Mouse (Mus musculus): ENCODE data around the gene Nsfl1c. TPM values are rescaled to one million over a fixed set of nuclear protein-coding genes. Genes with fewer than 3 reads are reported as not detected.

Gene Nsfl1c
- polyA plus RNA-seq, 1 experiment from 2014 or later: 193 TPM

DNA sequence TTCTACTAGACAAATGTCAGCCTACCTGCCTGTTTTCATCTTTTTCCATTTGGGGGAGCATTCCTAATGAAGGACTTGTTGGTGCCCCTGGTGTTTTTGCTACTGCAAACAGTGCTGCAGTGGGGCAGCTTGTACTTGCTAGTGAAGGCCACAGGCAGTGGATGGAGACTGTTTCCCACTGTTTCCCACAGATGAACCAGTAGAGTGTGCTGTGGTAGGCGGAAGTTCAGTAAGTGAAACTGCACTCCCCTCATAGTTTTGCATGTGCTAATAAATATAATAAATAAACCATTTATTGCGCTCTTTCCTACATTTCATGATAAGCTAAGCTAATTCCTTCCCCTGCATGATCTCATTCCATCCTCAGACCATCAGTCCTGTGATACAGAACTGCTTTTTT lies 25.0 kb downstream of the Nsfl1c start:
- H3K27ac ChIP-seq (ENCODE audit: low read depth, low read length): no peak overlapping the region
- peaks cover under 1% of the 10 kb centered on the region; the same call in 1 of the 2 replicates for H3K4me1 ChIP-seq (replicated peaks; ENCODE audit: control insufficient read depth, insufficient read depth, low read length)
- no peak for ATAC-seq (replicated peaks; ENCODE audit: low FRiP score)
- H3K27me3 ChIP-seq (replicated peaks; ENCODE audit: control insufficient read depth, insufficient read depth, low read length): no peaks in the 10 kb centered on the region
- no peak overlapping the region for H3K4me2 ChIP-seq
- H3K4me3 ChIP-seq (ENCODE audit: low read depth, low read length): no peak overlapping the region
- H3K9ac ChIP-seq (ENCODE audit: low read depth, low read length): no peak overlapping the region
- peaks cover 8% of the 10 kb centered on the region; the same call in 1 of the 2 replicates for H3K36me3 ChIP-seq (ENCODE audit: control insufficient read depth, insufficient read depth, low read length)
- no peaks in the 10 kb centered on the region for H3K9me3 ChIP-seq (ENCODE audit: control insufficient read depth, low read length)
- no peak for DNase-seq (ENCODE audit: low spot score)
- 87% methylated on average over 2 of the region's 2 CpGs for WGBS

- peak; percentile 69 for ATAC-seq (replicated peaks; ENCODE audit: low FRiP score)
- 20% methylated on average over 4 of the region's 4 CpGs for WGBS
- Histone ChIP-seq H3K9ac (ENCODE audit: low read depth, low read length) (no peak overlapping the region), H3K4me2 (no peak overlapping the region), H3K9me3 (ENCODE audit: control insufficient read depth, low read length) (no peaks in the 10 kb centered on the region), H3K27me3 (replicated peaks; ENCODE audit: control insufficient read depth, insufficient read depth, low read length) (peaks cover 3% of the 10 kb centered on the region), H3K36me3 (ENCODE audit: control insufficient read depth, insufficient read depth, low read length) (no peaks in the 10 kb centered on the region), H3K4me3 (ENCODE audit: low read depth, low read length) (no peak overlapping the region), H3K4me1 (replicated peaks; ENCODE audit: control insufficient read depth, insufficient read depth, low read length) (peaks cover 8% of the 10 kb centered on the region; the same call in 1 of the 2 replicates), H3K27ac (ENCODE audit: low read depth, low read length) (no peak overlapping the region)
- no peak for DNase-seq (ENCODE audit: low spot score)
These were observed 30.5 kb downstream of the Nsfl1c start for GRCm38 (mm10) chr2:151524324-151525041.

- peaks cover 3% of the 10 kb centered on the region for H3K27me3 ChIP-seq (replicated peaks; ENCODE audit: control insufficient read depth, insufficient read depth, low read length)
- no peaks in the 10 kb centered on the region for H3K9me3 ChIP-seq (ENCODE audit: control insufficient read depth, low read length)
- H3K4me2 ChIP-seq: no peak overlapping the region
- WGBS: 65% methylated on average over 2 of the region's 2 CpGs
- no peak for DNase-seq (ENCODE audit: low spot score)
- H3K4me1 ChIP-seq (replicated peaks; ENCODE audit: control insufficient read depth, insufficient read depth, low read length): peaks cover 14% of the 10 kb centered on the region; the same call in 1 of the 2 replicates
- no peak overlapping the region for H3K27ac ChIP-seq (ENCODE audit: low read depth, low read length)
- H3K9ac ChIP-seq (ENCODE audit: low read depth, low read length): no peak overlapping the region
- no peaks in the 10 kb centered on the region for H3K36me3 ChIP-seq (ENCODE audit: control insufficient read depth, insufficient read depth, low read length)
- ATAC-seq (replicated peaks; ENCODE audit: low FRiP score): no peak
- no peak overlapping the region for H3K4me3 ChIP-seq (ENCODE audit: low read depth, low read length)
These were observed 31.5 kb downstream of the Nsfl1c start for GRCm38 (mm10) chr2:151525520-151525919.

- DNase-seq (ENCODE audit: low spot score): no peak
- Histone ChIP-seq H3K9ac (ENCODE audit: low read depth, low read length) (no peak overlapping the region), H3K36me3 (ENCODE audit: control insufficient read depth, insufficient read depth, low read length) (no peaks in the 10 kb centered on the region), H3K27me3 (replicated peaks; ENCODE audit: control insufficient read depth, insufficient read depth, low read length) (peaks cover 3% of the 10 kb centered on the region), H3K9me3 (ENCODE audit: control insufficient read depth, low read length) (no peaks in the 10 kb centered on the region), H3K4me1 (replicated peaks; ENCODE audit: control insufficient read depth, insufficient read depth, low read length) (peaks cover 19% of the 10 kb centered on the region), H3K4me3 (ENCODE audit: low read depth, low read length) (no peak overlapping the region), H3K4me2 (no peak overlapping the region), H3K27ac (ENCODE audit: low read depth, low read length) (no peak overlapping the region)
- WGBS: 79% methylated on average over 1 of the region's 1 CpGs
- no peak for ATAC-seq (replicated peaks; ENCODE audit: low FRiP score)
These were observed 34.1 kb downstream of the Nsfl1c start for GRCm38 (mm10) chr2:151528066-151528465.

GRCm38 (mm10) chr2:151529169-151529568 lies 35.2 kb downstream of the Nsfl1c start:
- H3K4me3 ChIP-seq (ENCODE audit: low read depth, low read length): no peak overlapping the region
- ATAC-seq (replicated peaks; ENCODE audit: low FRiP score) (no peak), DNase-seq (ENCODE audit: low spot score) (no peak)
- H3K4me2 ChIP-seq: no peak overlapping the region
- peaks cover 17% of the 10 kb centered on the region for H3K4me1 ChIP-seq (replicated peaks; ENCODE audit: control insufficient read depth, insufficient read depth, low read length)
- H3K27ac ChIP-seq (ENCODE audit: low read depth, low read length): no peak overlapping the region
- no peak overlapping the region for H3K9ac ChIP-seq (ENCODE audit: low read depth, low read length)
- no peaks in the 10 kb centered on the region for H3K9me3 ChIP-seq (ENCODE audit: control insufficient read depth, low read length)
- peaks cover 3% of the 10 kb centered on the region for H3K27me3 ChIP-seq (replicated peaks; ENCODE audit: control insufficient read depth, insufficient read depth, low read length)
- no peaks in the 10 kb centered on the region for H3K36me3 ChIP-seq (ENCODE audit: control insufficient read depth, insufficient read depth, low read length)

DNA sequence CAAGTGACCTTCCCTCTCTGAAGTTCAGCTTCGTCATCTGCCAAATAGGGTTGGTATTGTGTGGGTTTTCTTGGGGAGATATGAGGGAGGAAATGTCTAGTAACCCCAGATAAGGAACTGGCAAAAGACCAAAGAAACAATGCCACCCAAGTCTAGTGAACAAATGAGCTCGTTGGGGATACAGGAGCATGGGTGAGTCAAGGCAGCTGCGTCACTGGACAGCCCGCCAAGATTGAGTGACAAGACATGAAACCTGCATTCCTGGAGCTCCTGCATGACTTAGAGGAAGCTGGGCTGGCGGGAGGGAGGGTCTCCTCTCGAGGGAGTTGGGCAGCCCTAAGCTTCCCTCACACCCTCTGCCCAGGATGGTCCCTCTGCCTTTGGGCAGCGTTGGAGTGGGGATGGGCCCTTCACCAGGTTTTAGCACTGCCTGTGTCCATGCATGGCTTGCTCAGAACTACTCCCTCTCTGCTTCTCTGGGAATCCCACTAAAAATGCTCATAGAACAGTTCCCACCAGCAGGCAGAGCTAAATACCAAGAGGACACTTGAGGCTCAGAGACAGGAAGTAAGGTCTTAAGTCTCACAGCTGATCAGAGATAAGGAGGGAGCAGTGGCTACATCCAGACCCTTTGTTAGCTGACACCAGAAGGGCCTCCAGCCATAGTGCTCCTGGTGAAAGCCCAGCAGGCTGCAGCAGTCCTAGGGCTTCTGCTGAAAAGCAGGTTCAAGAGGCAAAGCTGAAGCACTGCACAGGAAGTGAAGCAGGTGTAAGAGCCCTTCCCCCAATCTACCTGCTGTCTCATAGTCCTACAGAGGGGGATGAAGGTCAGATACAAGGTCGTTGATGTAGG lies 36.6 kb downstream of the Nsfl1c start:
- ATAC-seq (replicated peaks; ENCODE audit: low FRiP score): peak; percentile 39
- no peak overlapping the region for H3K9ac ChIP-seq (ENCODE audit: low read depth, low read length)
- 25% methylated on average over 8 of the region's 8 CpGs for WGBS
- H3K36me3 ChIP-seq (ENCODE audit: control insufficient read depth, insufficient read depth, low read length): no peaks in the 10 kb centered on the region
- H3K27ac ChIP-seq (ENCODE audit: low read depth, low read length): no peak overlapping the region
- H3K9me3 ChIP-seq (ENCODE audit: control insufficient read depth, low read length): no peaks in the 10 kb centered on the region
- H3K4me2 ChIP-seq: no peak overlapping the region
- no peak overlapping the region for H3K4me3 ChIP-seq (ENCODE audit: low read depth, low read length)
- peaks cover 11% of the 10 kb centered on the region for H3K4me1 ChIP-seq (replicated peaks; ENCODE audit: control insufficient read depth, insufficient read depth, low read length)
- peaks cover 3% of the 10 kb centered on the region for H3K27me3 ChIP-seq (replicated peaks; ENCODE audit: control insufficient read depth, insufficient read depth, low read length)
- DNase-seq (ENCODE audit: low spot score): no peak

- no peaks in the 10 kb centered on the region for H3K27me3 ChIP-seq (replicated peaks; ENCODE audit: control insufficient read depth, insufficient read depth, low read length)
- H3K4me3 ChIP-seq (ENCODE audit: low read depth, low read length): no peak overlapping the region
- ATAC-seq (replicated peaks; ENCODE audit: low FRiP score) (no peak), DNase-seq (ENCODE audit: low spot score) (no peak)
- no peak overlapping the region for H3K9ac ChIP-seq (ENCODE audit: low read depth, low read length)
- 70% methylated on average over 6 of the region's 6 CpGs for WGBS
- H3K27ac ChIP-seq (ENCODE audit: low read depth, low read length): no peak overlapping the region
- H3K4me2 ChIP-seq: no peak overlapping the region
- H3K9me3 ChIP-seq (ENCODE audit: control insufficient read depth, low read length): no peaks in the 10 kb centered on the region
- peaks cover 11% of the 10 kb centered on the region for H3K4me1 ChIP-seq (replicated peaks; ENCODE audit: control insufficient read depth, insufficient read depth, low read length)
- no peaks in the 10 kb centered on the region for H3K36me3 ChIP-seq (ENCODE audit: control insufficient read depth, insufficient read depth, low read length)
These were observed 39.6 kb downstream of the Nsfl1c start for GRCm38 (mm10) chr2:151533632-151534031.

DNA sequence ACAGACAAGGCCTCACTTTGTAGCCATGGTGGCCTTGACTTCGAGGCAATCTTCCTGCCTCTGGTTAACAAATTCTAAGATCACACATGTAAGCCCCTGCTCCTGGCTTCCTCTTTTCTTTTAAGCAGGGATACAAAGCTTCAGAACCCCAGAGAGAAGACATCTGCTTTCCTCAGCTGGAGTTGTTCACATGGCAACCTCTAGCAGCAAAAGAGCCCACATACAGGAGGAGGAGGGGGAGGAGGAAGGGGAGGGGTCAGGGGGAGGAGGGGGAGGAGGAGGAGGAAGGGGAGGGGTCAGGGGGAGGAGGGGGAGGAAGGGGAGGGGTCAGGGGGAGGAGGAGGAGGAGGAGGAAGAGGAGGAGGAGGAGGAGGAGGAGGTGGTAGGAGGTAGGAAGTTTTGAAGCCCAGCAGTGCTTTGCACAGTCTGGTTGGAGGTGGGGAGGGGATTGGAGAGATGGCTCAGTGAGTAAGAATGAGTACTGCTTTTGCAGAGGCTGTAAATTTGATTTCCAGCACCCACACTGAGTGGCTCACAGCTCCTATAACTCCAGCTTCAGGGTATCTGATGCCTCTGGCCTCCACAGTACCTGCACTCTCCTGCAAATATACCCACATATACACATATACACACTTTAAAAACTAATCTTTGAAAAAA lies 42.1 kb downstream of the Nsfl1c start:
- WGBS: 18% methylated on average over 1 of the region's 1 CpGs
- DNase-seq (ENCODE audit: low spot score) (no peak), ATAC-seq (replicated peaks; ENCODE audit: low FRiP score) (peak; percentile 53)
- Histone ChIP-seq H3K4me2 (no peak overlapping the region), H3K9me3 (ENCODE audit: control insufficient read depth, low read length) (no peaks in the 10 kb centered on the region), H3K36me3 (ENCODE audit: control insufficient read depth, insufficient read depth, low read length) (no peaks in the 10 kb centered on the region), H3K27me3 (replicated peaks; ENCODE audit: control insufficient read depth, insufficient read depth, low read length) (no peaks in the 10 kb centered on the region), H3K4me1 (replicated peaks; ENCODE audit: control insufficient read depth, insufficient read depth, low read length) (peaks cover under 1% of the 10 kb centered on the region; the same call in 1 of the 2 replicates), H3K9ac (ENCODE audit: low read depth, low read length) (no peak overlapping the region), H3K4me3 (ENCODE audit: low read depth, low read length) (no peak overlapping the region), H3K27ac (ENCODE audit: low read depth, low read length) (no peak overlapping the region)

All from liver, embryonic 11.5 days (tissue).